Mouse (Mus musculus) midbrain, embryonic 16.5 days (tissue): Measurements from ENCODE around the gene Carmil3. TPM values are rescaled to one million over a fixed set of nuclear protein-coding genes. Genes with fewer than 3 reads are reported as not detected.
A peak's percentile ranks its signal among the peaks of the same experiment; 100 is the strongest.

Experiments used
- ATAC-seq: fragments of 200-750 bp; cut with Nextera tagmentation; 2 replicates; pipeline ENCODE4 v1.8.0; 2017; ENCODE audit warnings: moderate TSS enrichment
- H3K27ac ChIP-seq: fragments of 300-500 bp; sonication (generic); 2 replicates; pipeline ENCODE4 v1.5.1; 2014; ENCODE audit warnings: mild to moderate bottlenecking, low read length, mixed read lengths
- H3K27me3 ChIP-seq: fragments of 300-500 bp; sonication (generic); 2 replicates; pipeline ENCODE4 v1.6.1; 2014; ENCODE audit warnings: low read depth, low read length, mixed read lengths; ENCODE audit not compliant: control insufficient read depth, insufficient read depth
- H3K36me3 ChIP-seq: fragments of 300-500 bp; sonication (generic); 2 replicates; pipeline ENCODE4 v1.6.1; 2014; ENCODE audit warnings: mild to moderate bottlenecking, low read length, moderate library complexity, mixed read lengths; ENCODE audit not compliant: control insufficient read depth, insufficient read depth
- H3K4me1 ChIP-seq: fragments of 300-500 bp; sonication (generic); 2 replicates; pipeline ENCODE4 v1.6.1; 2014; ENCODE audit warnings: mild to moderate bottlenecking, low read length, mixed read lengths; ENCODE audit not compliant: control insufficient read depth, insufficient read depth
- H3K4me2 ChIP-seq: fragments of 300-500 bp; sonication (generic); 2 replicates; pipeline ENCODE4 v1.6.1; 2014; ENCODE audit warnings: mild to moderate bottlenecking, low read length, mixed read lengths
- H3K4me3 ChIP-seq: fragments of 300-500 bp; sonication (generic); 2 replicates; pipeline ENCODE4 v1.5.1; 2014; ENCODE audit warnings: low read depth, mild to moderate bottlenecking, low read length, moderate library complexity, mixed read lengths
- H3K9ac ChIP-seq: fragments of 300-500 bp; sonication (generic); 2 replicates; pipeline ENCODE4 v1.6.1; 2014; ENCODE audit warnings: low read depth, low read length, mixed read lengths
- H3K9me3 ChIP-seq: fragments of 300-500 bp; sonication (generic); replicated peaks from 2 replicates; pipeline ENCODE4 v1.6.1; 2014; ENCODE audit warnings: mild to moderate bottlenecking, low read length, mixed read lengths; ENCODE audit not compliant: control insufficient read depth, poor library complexity, severe bottlenecking
- WGBS: fragments of 180-500 bp; shearing (Covaris S2); extraction: QIAGEN DNeasy Blood & Tissue Kit; methylation state at CpG from one replicate; pipeline ENCODE4 v1.1.7; 2014; 5-methylcytosine and 5-hydroxymethylcytosine counted together
- polyA plus RNA-seq: library from polyadenylated mRNA; unstranded; fragments of >200 nt; fragmentation: Nextera tagmentation; extraction: Ambion mirVana; gene quantifications from 2 replicates; pipeline ENCODE4 v1.2.1, GENCODE M21; 2015

The Carmil3 gene
- polyA plus RNA-seq, 1 experiment from 2014 or later, result 34.5 TPM

GRCm38 (mm10) chr14:55468301-55468741 is 22.1 kb upstream of the Carmil3 start:
- Histone ChIP-seq H3K36me3 (no peaks in the 10 kb centered on the region), H3K9me3 (no peaks in the 10 kb centered on the region), H3K4me1 (no peaks in the 10 kb centered on the region), H3K9ac (no peak overlapping the region), H3K4me2 (no peak overlapping the region), H3K27me3 (no peaks in the 10 kb centered on the region), H3K4me3 (no peak overlapping the region), H3K27ac (no peak overlapping the region)
- ATAC-seq, result no peak
- 89% methylated on average over 2 of the region's 2 CpGs for WGBS

DNA sequence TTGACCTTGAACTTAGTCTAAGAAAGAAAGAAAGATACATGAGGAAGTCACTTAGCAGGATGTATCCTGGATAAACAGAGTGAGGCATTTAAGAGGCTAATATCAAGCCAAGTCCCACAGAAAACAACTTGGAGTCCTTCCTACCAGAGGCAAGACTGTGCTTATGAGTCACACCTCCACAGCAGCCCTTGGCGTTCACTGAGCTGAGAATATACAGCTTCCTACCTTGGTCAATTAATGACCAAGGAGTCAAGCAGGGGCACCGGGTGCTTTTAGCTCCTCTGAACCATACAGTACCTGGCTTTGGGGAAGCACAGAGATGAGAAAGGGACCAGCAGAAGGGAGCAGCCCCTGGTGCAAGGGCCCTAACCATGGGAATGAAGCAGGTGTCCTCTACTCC is 21.4 kb upstream of the Carmil3 start:
- H3K4me3 ChIP-seq, result no peak overlapping the region
- no peak overlapping the region for H3K9ac ChIP-seq
- H3K4me2 ChIP-seq, result no peak overlapping the region
- H3K27ac ChIP-seq, result no peak overlapping the region
- no peaks in the 10 kb centered on the region for H3K27me3 ChIP-seq
- H3K36me3 ChIP-seq, result no peaks in the 10 kb centered on the region
- no peaks in the 10 kb centered on the region for H3K9me3 ChIP-seq
- no peak for ATAC-seq
- WGBS, result 86% methylated on average over 2 of the region's 2 CpGs
- H3K4me1 ChIP-seq, result no peaks in the 10 kb centered on the region

- no peaks in the 10 kb centered on the region for H3K36me3 ChIP-seq
- H3K4me1 ChIP-seq, result no peaks in the 10 kb centered on the region
- no peak overlapping the region for H3K4me2 ChIP-seq
- H3K9me3 ChIP-seq, result no peaks in the 10 kb centered on the region
- no peak for ATAC-seq
- no peaks in the 10 kb centered on the region for H3K27me3 ChIP-seq
- H3K27ac ChIP-seq, result no peak overlapping the region
- 81% methylated on average over 6 of the region's 6 CpGs for WGBS
- no peak overlapping the region for H3K4me3 ChIP-seq
- no peak overlapping the region for H3K9ac ChIP-seq
Observed at GRCm38 (mm10) chr14:55469821-55470220, 20.6 kb upstream of the Carmil3 start.

- Histone ChIP-seq H3K4me2 (no peak overlapping the region), H3K36me3 (no peaks in the 10 kb centered on the region), H3K9me3 (no peaks in the 10 kb centered on the region), H3K9ac (no peak overlapping the region), H3K27ac (no peak overlapping the region), H3K4me1 (no peaks in the 10 kb centered on the region), H3K4me3 (no peak overlapping the region), H3K27me3 (no peaks in the 10 kb centered on the region)
- no peak for ATAC-seq
- 21% methylated on average over 10 of the region's 10 CpGs for WGBS
Observed at GRCm38 (mm10) chr14:55470806-55471205, 19.6 kb upstream of the Carmil3 start.

GRCm38 (mm10) chr14:55475654-55476053 is 14.8 kb upstream of the Carmil3 start:
- Histone ChIP-seq H3K4me1 (no peaks in the 10 kb centered on the region), H3K27ac (no peak overlapping the region), H3K4me2 (no peak overlapping the region), H3K36me3 (no peaks in the 10 kb centered on the region), H3K9me3 (no peaks in the 10 kb centered on the region), H3K27me3 (no peaks in the 10 kb centered on the region), H3K4me3 (no peak overlapping the region), H3K9ac (no peak overlapping the region)
- ATAC-seq, result no peak
- 52% methylated on average over 2 of the region's 2 CpGs for WGBS

- Histone ChIP-seq H3K4me3 (no peak overlapping the region), H3K27ac (no peak overlapping the region), H3K27me3 (no peaks in the 10 kb centered on the region), H3K4me1 (no peaks in the 10 kb centered on the region), H3K4me2 (no peak overlapping the region), H3K36me3 (no peaks in the 10 kb centered on the region), H3K9me3 (no peaks in the 10 kb centered on the region), H3K9ac (no peak overlapping the region)
- 100% methylated on average over 1 of the region's 1 CpGs for WGBS
- ATAC-seq, result no peak
Observed at GRCm38 (mm10) chr14:55477421-55477820, 13.0 kb upstream of the Carmil3 start.

DNA sequence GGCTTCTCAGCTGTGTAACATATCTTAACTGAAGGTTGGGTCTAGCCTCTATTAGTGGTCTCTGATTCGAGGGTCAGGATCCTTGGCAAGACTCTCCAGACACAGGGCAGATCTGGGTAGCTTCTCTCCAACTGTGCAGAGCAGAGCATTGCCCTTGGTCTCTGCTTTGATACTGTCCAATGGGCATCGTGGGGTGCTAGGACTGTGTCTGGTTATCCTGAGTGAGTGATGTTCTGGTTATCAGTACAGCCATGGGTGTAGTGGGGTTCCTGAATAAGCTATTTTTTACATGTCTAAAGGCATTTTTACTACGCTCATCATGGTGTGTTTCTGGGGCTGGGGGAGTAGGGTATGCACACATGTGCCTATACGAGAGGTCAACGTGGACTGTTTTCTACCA is 12.6 kb upstream of the Carmil3 start:
- Histone ChIP-seq H3K9me3 (no peaks in the 10 kb centered on the region), H3K9ac (no peak overlapping the region)
- 84% methylated on average over 5 of the region's 5 CpGs for WGBS

DNA sequence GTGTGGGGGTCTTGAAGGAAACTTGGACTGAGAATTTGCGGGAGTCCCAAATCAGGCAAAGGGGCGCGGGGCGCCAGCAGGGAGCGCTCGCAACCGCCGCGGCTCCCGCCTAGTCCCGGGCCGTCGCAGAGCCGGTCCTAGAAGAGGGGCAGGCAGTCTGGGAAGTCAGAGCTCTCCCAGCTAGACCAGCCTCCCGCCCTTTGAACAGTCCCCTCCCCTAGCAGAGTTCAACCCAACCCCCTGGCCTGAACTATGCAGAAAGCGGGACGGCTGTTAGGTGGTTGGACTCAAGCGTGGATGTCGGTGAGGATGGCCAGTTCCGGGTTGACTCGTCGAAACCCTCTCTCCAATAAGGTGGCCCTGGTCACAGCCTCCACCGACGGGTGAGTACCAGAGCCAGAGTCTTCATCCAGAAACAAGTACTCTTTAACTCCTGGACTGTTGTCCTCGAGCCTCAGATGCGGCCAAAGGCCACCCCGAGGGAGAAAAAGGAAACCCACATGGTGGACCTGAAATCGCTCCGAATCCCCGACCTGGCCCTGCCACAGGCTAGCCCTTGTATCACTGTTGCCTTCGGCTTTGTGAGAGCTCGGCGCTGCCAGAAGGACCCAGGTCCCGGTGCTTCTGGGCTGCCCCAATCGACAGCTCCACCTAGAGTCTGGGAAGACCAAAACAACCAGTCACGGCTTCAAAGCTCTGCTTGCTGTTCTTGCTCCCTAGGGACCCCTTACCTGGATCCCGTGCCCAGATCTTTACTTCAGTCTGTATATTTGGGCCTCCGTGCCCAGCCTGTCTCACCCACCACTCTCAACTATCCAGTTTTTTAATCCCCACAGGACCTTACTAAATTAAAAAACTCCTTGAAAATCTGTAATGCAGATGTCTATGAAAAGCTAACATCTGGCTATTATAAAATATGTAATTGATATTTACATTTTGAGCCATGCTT is 11.5 kb upstream of the Carmil3 start, which contains the start of gene Dhrs4:
Dhrs4 (plus strand) TSS at position 108 of the 949 bp plus-strand sequence.
- H3K36me3 ChIP-seq, result no peaks in the 10 kb centered on the region
- peak within 1 kb of the TSS; percentile 56 for H3K4me2 ChIP-seq
- H3K27me3 ChIP-seq, result no peaks in the 10 kb centered on the region
- 1% methylated on average over 38 of the region's 38 CpGs for WGBS
- no peaks in the 10 kb centered on the region for H3K4me1 ChIP-seq
- ATAC-seq, result peak; percentile 85
- peak within 1 kb of the TSS; percentile 44 for H3K4me3 ChIP-seq
- H3K27ac ChIP-seq, result peak within 1 kb of the TSS; percentile 5; the same call in 1 of the 2 replicates
- no peaks in the 10 kb centered on the region for H3K9me3 ChIP-seq
- H3K9ac ChIP-seq, result peak within 1 kb of the TSS; percentile 49

More for the DNA sequence above, 12.6 kb upstream of the Carmil3 start:
- Histone ChIP-seq H3K4me1 (no peaks in the 10 kb centered on the region), H3K4me2 (no peak overlapping the region), H3K36me3 (no peaks in the 10 kb centered on the region), H3K27me3 (no peaks in the 10 kb centered on the region), H3K4me3 (no peak overlapping the region), H3K27ac (no peak overlapping the region)
- no peak for ATAC-seq

- H3K9me3 ChIP-seq, result no peaks in the 10 kb centered on the region
- H3K27ac ChIP-seq, result no peak overlapping the region
- no peak overlapping the region for H3K9ac ChIP-seq
- ATAC-seq, result no peak
- H3K4me3 ChIP-seq, result no peak overlapping the region
- H3K4me2 ChIP-seq, result no peak overlapping the region
- WGBS, result 94% methylated on average over 10 of the region's 10 CpGs
- H3K4me1 ChIP-seq, result no peaks in the 10 kb centered on the region
- H3K27me3 ChIP-seq, result no peaks in the 10 kb centered on the region
- no peaks in the 10 kb centered on the region for H3K36me3 ChIP-seq
Observed at GRCm38 (mm10) chr14:55479629-55480028, 10.8 kb upstream of the Carmil3 start.
